Mouse (Mus musculus) kidney, postnatal 0 days (tissue): ENCODE data around the gene Rnf26. TPM values are rescaled to one million over a fixed set of nuclear protein-coding genes. Genes with fewer than 3 reads are reported as not detected.

Experiments used
- ATAC-seq: fragments of 200-750 bp; cut with Nextera tagmentation; replicated peaks from 2 replicates; pipeline ENCODE4 v1.8.0; 2017; ENCODE audit warnings: low read depth, moderate number of reproducible peaks, moderate TSS enrichment, moderate library complexity; ENCODE audit not compliant: low FRiP score
- DNase-seq: peaks from one replicate; pipeline ENCODE4 v3.0.0-alpha.2; 2016; ENCODE audit warnings: low spot score
- H3K27ac ChIP-seq: fragments of 300-500 bp; sonication (generic); 2 replicates; pipeline ENCODE4 v1.5.1; 2014; ENCODE audit warnings: mild to moderate bottlenecking
- H3K27me3 ChIP-seq: fragments of 300-500 bp; sonication (generic); 2 replicates; pipeline ENCODE4 v1.6.1; 2014; ENCODE audit warnings: low read length, mixed read lengths; ENCODE audit not compliant: insufficient read depth
- H3K36me3 ChIP-seq: fragments of 300-500 bp; sonication (generic); 2 replicates; pipeline ENCODE4 v1.6.1; 2014; ENCODE audit warnings: low read length, mixed read lengths; ENCODE audit not compliant: insufficient read depth
- H3K4me1 ChIP-seq: fragments of 300-500 bp; sonication (generic); replicated peaks from 2 replicates; pipeline ENCODE4 v1.6.1; 2014; ENCODE audit warnings: antibody characterized with exemption, low read length, mixed read lengths; ENCODE audit not compliant: insufficient read depth
- H3K4me2 ChIP-seq: fragments of 300-500 bp; sonication (generic); 2 replicates; pipeline ENCODE4 v1.6.1; 2014; ENCODE audit warnings: mild to moderate bottlenecking, low read length, moderate library complexity, mixed read lengths
- H3K4me3 ChIP-seq: fragments of 300-500 bp; sonication (generic); replicated peaks from 2 replicates; pipeline ENCODE4 v1.5.1; 2014; ENCODE audit warnings: low read depth, low read length
- H3K9ac ChIP-seq: fragments of 300-500 bp; sonication (generic); 2 replicates; pipeline ENCODE4 v1.6.1; 2014; ENCODE audit warnings: low read depth, low read length
- H3K9me3 ChIP-seq: fragments of 300-500 bp; sonication (generic); replicated peaks from 2 replicates; pipeline ENCODE4 v1.6.1; 2016; ENCODE audit warnings: low read length, inconsistent platforms, mixed read lengths
- CTCF ChIP-seq: IDR thresholded peaks from 2 replicates; pipeline ENCODE4 v1.5.1; 2016; ENCODE audit warnings: antibody characterized with exemption, low read depth, mild to moderate bottlenecking, moderate library complexity
- WGBS: fragments of 180-500 bp; shearing (Covaris S2); extraction: QIAGEN DNeasy Blood & Tissue Kit; methylation state at CpG from one replicate; pipeline ENCODE4 v1.1.7; 2014; 5-methylcytosine and 5-hydroxymethylcytosine counted together
- polyA plus RNA-seq: library from polyadenylated mRNA; unstranded; fragments of >200 nt; fragmentation: Nextera tagmentation; extraction: Ambion mirVana; gene quantifications from 2 replicates; pipeline ENCODE4 v1.2.1, GENCODE M21; 2015

The Rnf26 gene
- polyA plus RNA-seq, 1 experiment from 2014 or later, result 46.6 TPM

DNA sequence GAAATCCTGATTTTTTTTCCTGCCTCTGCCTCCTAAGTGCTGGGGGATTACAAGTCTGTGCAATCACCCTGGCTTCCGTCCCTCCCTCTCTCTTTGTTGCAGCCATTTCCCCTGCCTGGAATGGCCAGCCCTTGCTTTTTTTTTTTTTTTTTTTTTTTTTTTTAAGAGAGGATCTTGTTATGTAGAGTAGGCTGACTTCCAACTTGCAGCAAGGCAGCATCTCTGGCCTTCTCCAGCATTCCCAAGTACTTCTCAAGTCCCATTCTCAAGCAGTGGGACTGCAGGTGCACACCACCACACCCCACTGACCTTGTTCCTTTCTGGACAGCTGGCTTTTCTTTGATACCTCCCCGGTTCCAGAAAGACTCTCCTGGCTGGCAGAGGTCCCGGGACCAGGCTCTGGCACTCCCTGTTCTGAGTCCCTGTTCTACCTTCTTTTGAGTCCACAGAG lies 14.1 kb upstream of the Rnf26 start:
- H3K4me2 ChIP-seq, result no peak overlapping the region
- peaks cover 41% of the 10 kb centered on the region for H3K4me1 ChIP-seq
- no peaks in the 10 kb centered on the region for H3K9me3 ChIP-seq
- H3K27me3 ChIP-seq, result no peaks in the 10 kb centered on the region
- H3K27ac ChIP-seq, result peak overlapping the region; percentile 20; the same call in 1 of the 2 replicates
- H3K9ac ChIP-seq, result no peak overlapping the region
- no peak for ATAC-seq
- no peak for TF ChIP-seq CTCF
- DNase-seq, result peak; percentile 41
- H3K4me3 ChIP-seq, result no peak overlapping the region
- WGBS, result 57% methylated on average over 3 of the region's 3 CpGs
- H3K36me3 ChIP-seq, result no peaks in the 10 kb centered on the region

DNA sequence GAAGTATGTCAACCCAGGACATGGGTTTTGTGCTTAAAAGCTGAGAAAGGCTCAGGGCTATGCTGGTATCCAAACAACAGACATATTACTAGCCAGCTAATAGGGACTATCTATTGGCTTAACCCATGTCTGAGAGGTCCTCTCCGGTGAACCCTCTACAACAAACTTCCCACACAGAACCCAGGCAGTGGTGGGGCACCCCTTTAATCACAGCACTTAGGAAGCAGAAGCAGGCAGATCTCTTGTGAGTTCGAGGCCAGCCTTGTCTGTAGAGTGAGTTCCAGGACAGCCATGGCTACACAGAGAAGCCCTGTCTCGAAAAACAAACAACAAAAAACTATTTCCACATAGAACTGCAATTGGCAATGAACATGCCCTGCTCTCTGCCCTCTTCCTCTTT lies 13.4 kb upstream of the Rnf26 start:
- Histone ChIP-seq H3K27me3 (no peaks in the 10 kb centered on the region), H3K9ac (no peak overlapping the region), H3K4me1 (peaks cover 41% of the 10 kb centered on the region), H3K27ac (peak overlapping the region; percentile 60; the same call in 1 of the 2 replicates), H3K4me3 (no peak overlapping the region), H3K4me2 (no peak overlapping the region), H3K36me3 (no peaks in the 10 kb centered on the region), H3K9me3 (no peaks in the 10 kb centered on the region)
- ATAC-seq, result no peak
- no peak for DNase-seq
- 81% methylated on average over 3 of the region's 3 CpGs for WGBS
- TF ChIP-seq CTCF, result no peak

DNA sequence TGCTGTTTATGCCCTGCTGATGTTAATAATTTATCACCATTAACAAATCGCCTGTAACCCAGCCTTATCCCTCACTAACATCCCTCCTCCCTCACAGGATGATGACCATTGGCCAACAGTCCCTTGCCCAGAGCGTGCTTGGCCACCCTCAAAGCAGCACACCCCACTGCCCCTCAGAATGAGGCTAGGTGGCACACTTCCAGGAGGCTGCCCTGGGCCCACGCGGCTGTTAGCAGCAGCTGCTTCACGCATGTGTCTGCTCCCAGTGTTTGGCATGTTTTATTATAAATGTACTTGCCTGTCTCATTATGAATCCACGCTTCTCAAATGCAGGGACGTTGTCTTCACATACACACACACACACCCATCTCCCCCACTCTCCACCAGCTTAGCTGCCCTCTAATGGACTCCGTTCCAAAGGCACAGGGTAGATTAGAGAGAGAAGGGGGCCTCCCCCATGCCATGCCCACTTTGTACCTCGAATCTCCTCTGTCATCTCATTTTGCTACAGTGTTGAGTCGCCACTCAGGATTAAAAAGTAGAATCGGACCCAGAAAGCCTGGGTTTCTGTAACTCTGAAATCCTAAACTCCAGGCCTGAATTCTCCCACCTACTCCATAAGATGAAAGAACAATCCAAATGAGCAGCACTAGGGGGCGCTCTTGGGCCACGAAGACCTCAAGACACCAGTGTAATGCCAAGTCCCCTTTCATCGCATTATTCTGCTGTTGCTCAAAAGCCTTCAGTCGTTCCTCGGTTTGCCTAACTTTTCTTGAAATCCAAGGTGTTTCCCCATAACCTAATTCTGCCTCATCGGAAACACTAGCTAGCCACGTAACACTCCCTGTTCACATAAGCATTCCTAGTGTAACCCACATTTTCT lies 12.5 kb upstream of the Rnf26 start:
- Histone ChIP-seq H3K4me1 (peaks cover 34% of the 10 kb centered on the region), H3K27ac (peak overlapping the region; percentile 65), H3K36me3 (no peaks in the 10 kb centered on the region), H3K4me3 (no peak overlapping the region), H3K4me2 (peak overlapping the region; percentile 37; the same call in 1 of the 2 replicates), H3K9me3 (no peaks in the 10 kb centered on the region), H3K9ac (no peak overlapping the region), H3K27me3 (no peaks in the 10 kb centered on the region)
- peak; percentile 91 for TF ChIP-seq CTCF
- WGBS, result 17% methylated on average over 18 of the region's 18 CpGs
- ATAC-seq (peak; percentile 67), DNase-seq (peak; percentile 96)

DNA sequence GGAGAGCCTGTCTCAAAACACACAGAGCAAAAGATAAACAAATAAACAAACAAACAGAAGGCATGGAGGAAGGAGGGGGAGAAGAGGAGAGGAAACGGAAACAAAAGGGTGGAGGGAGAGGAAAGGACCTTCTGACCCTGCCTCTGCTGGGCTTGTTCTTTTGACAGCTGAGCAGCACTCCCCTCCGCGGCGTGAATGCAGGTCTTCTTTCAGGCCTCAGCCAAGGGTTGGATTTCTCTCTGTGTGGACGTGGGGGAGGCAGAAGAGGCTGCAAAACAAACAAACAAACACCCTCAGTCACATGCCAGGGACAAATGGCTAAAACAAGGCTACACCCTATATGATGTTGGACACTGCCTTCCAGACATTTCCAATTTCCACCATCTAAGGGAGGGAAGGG lies 11.7 kb upstream of the Rnf26 start:
- no peaks in the 10 kb centered on the region for H3K9me3 ChIP-seq
- H3K4me3 ChIP-seq, result no peak overlapping the region
- no peaks in the 10 kb centered on the region for H3K27me3 ChIP-seq
- 12% methylated on average over 5 of the region's 5 CpGs for WGBS
- DNase-seq (no peak), ATAC-seq (no peak)
- no peak overlapping the region for H3K4me2 ChIP-seq
- peaks cover 27% of the 10 kb centered on the region; the same call in 1 of the 2 replicates for H3K4me1 ChIP-seq
- TF ChIP-seq CTCF, result no peak
- no peaks in the 10 kb centered on the region for H3K36me3 ChIP-seq
- peak overlapping the region; percentile 65 for H3K27ac ChIP-seq
- H3K9ac ChIP-seq, result no peak overlapping the region

DNA sequence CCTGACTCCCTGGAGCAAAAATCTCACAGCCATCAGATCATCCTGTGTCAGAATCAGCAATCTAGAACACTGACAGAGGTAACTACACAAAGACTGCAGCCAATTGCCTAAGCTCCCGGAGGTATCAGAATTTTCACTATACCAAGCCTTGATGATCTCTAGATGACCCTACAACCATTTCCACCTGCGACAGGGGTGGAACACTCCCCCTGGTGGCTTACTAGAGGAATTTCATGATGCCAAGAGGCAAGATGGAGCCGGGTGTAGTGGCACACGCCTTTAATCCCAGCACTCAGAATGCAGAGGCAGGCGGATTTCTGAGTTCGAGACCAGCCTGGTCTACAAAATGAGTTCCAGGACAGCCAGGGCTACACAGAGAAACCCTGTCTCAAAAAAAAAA lies 11.0 kb upstream of the Rnf26 start:
- peak; percentile 72 for TF ChIP-seq CTCF
- Histone ChIP-seq H3K36me3 (no peaks in the 10 kb centered on the region), H3K27me3 (no peaks in the 10 kb centered on the region), H3K9ac (no peak overlapping the region), H3K9me3 (no peaks in the 10 kb centered on the region), H3K4me2 (no peak overlapping the region), H3K4me3 (no peak overlapping the region), H3K4me1 (peaks cover 21% of the 10 kb centered on the region; the same call in 1 of the 2 replicates), H3K27ac (no peak overlapping the region)
- 76% methylated on average over 6 of the region's 6 CpGs for WGBS
- ATAC-seq, result no peak
- no peak for DNase-seq

DNA sequence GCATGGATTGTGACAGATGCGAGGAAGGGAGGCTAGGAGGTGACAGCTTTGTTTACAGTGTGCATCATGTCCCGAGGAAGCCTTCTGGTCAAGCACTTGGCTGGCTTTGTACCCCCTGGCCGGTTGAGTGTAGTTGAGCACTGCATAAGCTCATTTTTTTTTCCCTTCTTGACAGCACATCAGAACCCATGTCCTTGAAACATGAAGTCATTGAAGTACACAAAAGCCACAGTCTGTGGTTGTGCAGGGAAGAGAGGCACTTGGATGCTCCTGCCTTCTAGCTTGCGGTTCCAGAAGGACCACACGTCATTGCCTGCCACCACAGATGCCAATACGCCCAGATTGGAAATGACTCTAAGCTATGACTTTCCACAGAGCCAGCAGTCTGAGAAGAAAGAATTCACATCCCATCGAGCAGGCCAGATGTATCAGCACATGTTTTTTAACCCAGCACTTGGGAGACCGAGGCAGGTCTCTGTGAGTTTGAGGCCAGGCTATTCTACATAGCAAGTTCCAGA lies 6.7 kb upstream of the Rnf26 start:
- Histone ChIP-seq H3K27ac (no peak overlapping the region), H3K4me1 (peaks cover 4% of the 10 kb centered on the region; the same call in 1 of the 2 replicates), H3K9ac (no peak overlapping the region), H3K4me3 (no peak overlapping the region), H3K4me2 (no peak overlapping the region), H3K27me3 (no peaks in the 10 kb centered on the region), H3K9me3 (no peaks in the 10 kb centered on the region), H3K36me3 (no peaks in the 10 kb centered on the region)
- DNase-seq (no peak), ATAC-seq (no peak)
- no peak for TF ChIP-seq CTCF
- WGBS, result 74% methylated on average over 8 of the region's 8 CpGs
